Mouse (Mus musculus) thymus, adult 2 months (tissue): ENCODE measurements around the gene Stxbp1.

Experiments used
- CTCF ChIP-seq: fragments of 200-500 bp; IDR thresholded peaks from 2 replicates; pipeline ENCODE4 v1.5.1; 2012; ENCODE audit warnings: mild to moderate bottlenecking, control low read depth, low read length, moderate library complexity, borderline replicate concordance; ENCODE audit not compliant: control insufficient read depth, poor library complexity, insufficient read depth; ENCODE audit errors: extremely low read depth
- POLR2A ChIP-seq: fragments of 200-500 bp; IDR thresholded peaks from 2 replicates; pipeline ENCODE4 v1.6.1; 2012; ENCODE audit warnings: mild to moderate bottlenecking, low read length, control low read depth, moderate library complexity; ENCODE audit not compliant: control insufficient read depth, poor library complexity, insufficient read depth; ENCODE audit errors: extremely low read depth

- TF ChIP-seq CTCF (no peak), POLR2A (no peak)
These were observed 21.2 kb downstream of the Stxbp1 start for GRCm38 (mm10) chr2:32825796-32826195.
